Comparison of ENCODE assay signal across 11 mouse cellular contexts in the genomic region with DNA sequence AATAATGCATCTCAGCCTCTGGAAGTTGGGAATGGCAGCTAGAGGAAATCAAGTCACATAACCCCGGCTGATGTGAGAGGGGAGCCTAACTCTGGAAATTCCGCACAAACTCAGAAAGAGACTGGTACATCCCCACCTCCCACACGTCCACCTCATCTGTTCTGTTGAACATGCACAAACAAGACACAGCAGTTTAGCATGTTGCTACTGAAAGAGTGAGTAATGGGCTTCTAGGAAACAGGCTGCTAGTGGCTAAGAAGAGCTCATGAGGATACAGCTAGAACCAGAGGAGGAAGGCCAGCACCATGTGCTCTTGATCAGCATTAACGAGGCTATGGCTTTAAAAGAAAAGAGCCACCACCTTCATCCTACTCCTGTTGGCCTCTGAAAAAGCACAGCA. TPM values are rescaled to one million over a fixed set of nuclear protein-coding genes. Genes with fewer than 3 reads are reported as not detected.
DNase-seq lines count a peak whose midpoint lies in the region; ATAC-seq and TF ChIP-seq lines count a peak whose summit lies in the region.
"Had no signal": no experiment of that assay in that cellular context is flagged by ENCODE, and none has a peak within 500 bp of the region (broad histone marks: within the 10 kb centered on the region; RNA-seq: fewer than 3 reads in every experiment).

No protein-coding gene starts in this region.

- no peak for TF ChIP-seq CTCF in lung, adult 2 months (IDR thresholded peaks at IDR 0.05; ENCODE audit: insufficient read depth, low read length)
- TF ChIP-seq CTCF in small intestine, adult 2 months (IDR thresholded peaks at IDR 0.05; ENCODE audit: extremely low read depth, insufficient read length, insufficient replicate concordance, low read depth, low read length): no peak

- no peak overlapping the region for H3K4me3 ChIP-seq in heart, embryonic 13.5 days
- peak overlapping the region; percentile 16 for H3K4me3 ChIP-seq in lung, embryonic 16.5 days (ENCODE audit: low read length)
- no peak overlapping the region for H3K4me3 ChIP-seq in lung, adult 2 months (replicated peaks; ENCODE audit: extremely low read depth, low read depth, low read length)
- no peak overlapping the region for H3K4me3 ChIP-seq in small intestine, adult 2 months (ENCODE audit: low read depth, low read length)
- H3K4me3 ChIP-seq: forebrain, embryonic 15.5 days had no signal

- no peaks in the 10 kb centered on the region for H3K9me3 ChIP-seq in heart, embryonic 13.5 days
- no peaks in the 10 kb centered on the region for H3K9me3 ChIP-seq in lung, embryonic 16.5 days (ENCODE audit: control insufficient read depth, low read length)
- H3K9me3 ChIP-seq: forebrain, embryonic 15.5 days had no signal

- no peak for TF ChIP-seq POLR2A in lung, adult 2 months (IDR thresholded peaks at IDR 0.05; ENCODE audit: borderline replicate concordance, extremely low read depth, low read depth, low read length)
- no peak for TF ChIP-seq POLR2A in small intestine, adult 2 months (IDR thresholded peaks at IDR 0.05; ENCODE audit: low read depth, low read length)

- H3K27ac ChIP-seq in heart, embryonic 13.5 days (replicated peaks): peak overlapping the region; percentile 97; the same call in 1 of the 2 replicates
- peak overlapping the region; percentile 87 for H3K27ac ChIP-seq in lung, embryonic 16.5 days (ENCODE audit: low read length)
- peak overlapping the region; percentile 41; the same call in 1 of the 2 replicates for H3K27ac ChIP-seq in small intestine, adult 2 months (ENCODE audit: insufficient read depth, low read depth, low read length)
- H3K27ac ChIP-seq: forebrain, embryonic 15.5 days had no signal

- H3K9ac ChIP-seq in heart, embryonic 13.5 days: peak overlapping the region; percentile 99
- peak overlapping the region; percentile 40; the same call in 1 of the 2 replicates for H3K9ac ChIP-seq in lung, embryonic 16.5 days (ENCODE audit: low read length)
- H3K9ac ChIP-seq: forebrain, embryonic 15.5 days had no signal

- peaks cover 56% of the 10 kb centered on the region for H3K4me1 ChIP-seq in heart, embryonic 13.5 days
- peaks cover 40% of the 10 kb centered on the region for H3K4me1 ChIP-seq in lung, embryonic 16.5 days (replicated peaks; ENCODE audit: control insufficient read depth, insufficient read depth, low read length)
- peaks cover 12% of the 10 kb centered on the region for H3K4me1 ChIP-seq in lung, adult 2 months (ENCODE audit: control insufficient read depth, insufficient read depth, low read length)
- H3K4me1 ChIP-seq in small intestine, adult 2 months (ENCODE audit: control insufficient read depth, insufficient read depth, insufficient read length, low read length): peaks cover 20% of the 10 kb centered on the region; the same call in 1 of the 2 replicates

- no peaks in the 10 kb centered on the region for H3K27me3 ChIP-seq in heart, embryonic 13.5 days (replicated peaks)
- no peaks in the 10 kb centered on the region for H3K27me3 ChIP-seq in lung, embryonic 16.5 days (ENCODE audit: control insufficient read depth, insufficient read depth, low read depth, low read length)
- no peaks in the 10 kb centered on the region for H3K27me3 ChIP-seq in small intestine, adult 2 months (ENCODE audit: control insufficient read depth, insufficient read depth, low read length)
- H3K27me3 ChIP-seq: forebrain, embryonic 15.5 days had no signal

- peaks cover 47% of the 10 kb centered on the region for H3K36me3 ChIP-seq in heart, embryonic 13.5 days
- peaks cover 15% of the 10 kb centered on the region for H3K36me3 ChIP-seq in lung, embryonic 16.5 days (ENCODE audit: control insufficient read depth, insufficient read depth, low read length)
- peaks cover 21% of the 10 kb centered on the region for H3K36me3 ChIP-seq in small intestine, adult 2 months (ENCODE audit: control insufficient read depth, insufficient read depth, low read length)

- no peak for DNase-seq in heart, adult 9 months (ENCODE audit: low spot score in 2 of 2)
- no peak for DNase-seq in lung, adult 2 months
- DNase-seq in adrenal gland, postnatal 25 days: no peak
- DNase-seq in frontal cortex, postnatal 14 days (ENCODE audit: low spot score in 2 of 2): no peak
- DNase-seq: heart, adult 11 months; kidney, adult 8-10 months had no signal

- no peak for ATAC-seq in heart, embryonic 13.5 days (ENCODE audit: extremely low read depth, insufficient number of reproducible peaks, low FRiP score, low TSS enrichment)
- ATAC-seq in lung, embryonic 16.5 days (ENCODE audit: low read depth): no peak
- peak; percentile 12 for ATAC-seq in inflammation-experienced regulatory T-cells, adult 6 months
- ATAC-seq: forebrain, embryonic 15.5 days had no signal

- whole genome bisulfite sequencing in heart, embryonic 13.5 days: 67% methylated on average over 4 of the region's 4 CpGs
- 61% methylated on average over 4 of the region's 4 CpGs for WGBS in lung, embryonic 16.5 days
- 64% methylated on average over 4 of the region's 4 CpGs for WGBS in lung, adult 2 months
- WGBS in small intestine, adult 2 months: 48% methylated on average over 4 of the region's 4 CpGs

- peak overlapping the region; percentile 95 for H3K4me2 ChIP-seq in heart, embryonic 13.5 days
- H3K4me2 ChIP-seq in lung, embryonic 16.5 days (ENCODE audit: low read depth, low read length): peak overlapping the region; percentile 88
- H3K4me2 ChIP-seq: forebrain, embryonic 15.5 days had no signal

RNA-seq across cellular contexts. Expression of a gene that starts 3.3 kb away (rescaled TPM):
- 12.2 and 12.5 TPM in 2 replicates for polyA plus RNA-seq in heart, embryonic 13.5 days (2015; fragmentation: Nextera tagmentation; extraction: Ambion mirVana)
- 14.4 and 17.1 TPM in 2 replicates for polyA plus RNA-seq in lung, embryonic 16.5 days (2015; fragmentation: Nextera tagmentation; extraction: Ambion mirVana)
- polyA plus RNA-seq in lung, adult 2 months (2012; rRNA removed): 7.8 and 12.4 TPM in 2 replicates
- polyA plus RNA-seq in inflammation-experienced regulatory T-cells, adult 6 months (2017; shearing (Covaris generic)): 10 to 100 TPM; 18.9 to 24.1 (median 21.5) TPM
- polyA plus RNA-seq in small intestine, adult 2 months (2012; rRNA removed): 8.4 and 13.6 TPM in 2 replicates
- 10.7 and 12.0 TPM in 2 replicates for total RNA-seq in adrenal gland, postnatal 25 days (2021)

RNA-seq across cellular contexts. Expression of a gene that starts 3.4 kb away (rescaled TPM):
- 4.6 and 4.8 TPM in 2 replicates for polyA plus RNA-seq in heart, embryonic 13.5 days (2015; fragmentation: Nextera tagmentation; extraction: Ambion mirVana)
- 6.2 and 6.7 TPM in 2 replicates for polyA plus RNA-seq in lung, embryonic 16.5 days (2015; fragmentation: Nextera tagmentation; extraction: Ambion mirVana)
- polyA plus RNA-seq in lung, adult 2 months (2012; rRNA removed): 24.3 and 25.5 TPM in 2 replicates
- polyA plus RNA-seq in inflammation-experienced regulatory T-cells, adult 6 months (2017; shearing (Covaris generic)): 10 to 100 TPM in 1 of 3 experiments, 1 to 10 TPM in 2; 6.2 to 13.5 (median 9.4) TPM
- 10.5 and 20.4 TPM in 2 replicates for polyA plus RNA-seq in small intestine, adult 2 months (2012; rRNA removed)
- 53.1 and 64.1 TPM in 2 replicates for total RNA-seq in adrenal gland, postnatal 25 days (2021)

RNA-seq across cellular contexts. Expression of a gene that starts 12.7 kb away (rescaled TPM):
- 5.7 and 7.3 TPM in 2 replicates for polyA plus RNA-seq in heart, embryonic 13.5 days (2015; fragmentation: Nextera tagmentation; extraction: Ambion mirVana)
- 8.4 and 8.7 TPM in 2 replicates for polyA plus RNA-seq in lung, embryonic 16.5 days (2015; fragmentation: Nextera tagmentation; extraction: Ambion mirVana)
- 6.0 and 9.3 TPM in 2 replicates for polyA plus RNA-seq in lung, adult 2 months (2012; rRNA removed)
- 10 to 100 TPM; 23.3 to 25.2 (median 25.1) TPM for polyA plus RNA-seq in inflammation-experienced regulatory T-cells, adult 6 months (2017; shearing (Covaris generic))
- polyA plus RNA-seq in small intestine, adult 2 months (2012; rRNA removed): 1.7 and 2.4 TPM in 2 replicates
- 2.5 and 3.9 TPM in 2 replicates for total RNA-seq in adrenal gland, postnatal 25 days (2021)

RNA-seq across cellular contexts. Expression of a gene that starts 53.3 kb away (rescaled TPM):
- 4.0 and 4.8 TPM in 2 replicates for polyA plus RNA-seq in heart, embryonic 13.5 days (2015; fragmentation: Nextera tagmentation; extraction: Ambion mirVana)
- 7.1 TPM in 2 replicates for polyA plus RNA-seq in lung, embryonic 16.5 days (2015; fragmentation: Nextera tagmentation; extraction: Ambion mirVana)
- 6.4 and 10.8 TPM in 2 replicates for polyA plus RNA-seq in lung, adult 2 months (2012; rRNA removed)
- polyA plus RNA-seq in inflammation-experienced regulatory T-cells, adult 6 months (2017; shearing (Covaris generic)): 10 to 100 TPM in 2 of 3 experiments, 1 to 10 TPM in 1; 8.5 to 13.3 (median 11.6) TPM
- 2.8 and 4.9 TPM in 2 replicates for polyA plus RNA-seq in small intestine, adult 2 months (2012; rRNA removed)
- 31.8 and 34.4 TPM in 2 replicates for total RNA-seq in adrenal gland, postnatal 25 days (2021)

Comparison
In these comparisons a context has a peak if more than half of its experiments do, and no peak if none do; other contexts are left out.
1. H3K27ac ChIP-seq: peak in every context shown above with its lines; median percentile 97 in heart, embryonic 13.5 days; 87 in lung, embryonic 16.5 days; 41 in small intestine, adult 2 months.